Mouse (Mus musculus) central nervous system, embryonic 18 days (tissue): ENCODE results near the gene Fzd9. TPM values are rescaled to one million over a fixed set of nuclear protein-coding genes. Genes with fewer than 3 reads are reported as not detected.

ENCODE experiments used
- polyA plus RNA-seq: library from polyadenylated mRNA; depleted of rRNA; stranded (reverse); fragments of >200 nt; gene quantifications from 2 replicates; pipeline ENCODE4 v1.2.3, GENCODE M21; 2012; rRNA removed

The Fzd9 gene
- polyA plus RNA-seq, result 10.7 and 11.8 TPM in 2 replicates

GRCm38 (mm10) chr5:135251079-135251454 is at the start of gene Fzd9:
Fzd9 (minus strand) TSS chr5:135251230.

Other genes with a start within 250 kb of the Fzd9 start
- 103 TPM in 2 replicates for gene Abhd11, start 242.1 kb downstream of the Fzd9 start, polyA plus RNA-seq
- 231 and 254 TPM in 2 replicates for gene Stx1a, start 227.7 kb downstream of the Fzd9 start, polyA plus RNA-seq
- gene Dnajc30, start 187.0 kb downstream of the Fzd9 start, polyA plus RNA-seq, result 36.5 and 36.6 TPM in 2 replicates
- 77.8 and 92.0 TPM in 2 replicates for gene Bud23, start 186.3 kb downstream of the Fzd9 start, polyA plus RNA-seq
- 58.7 and 61.8 TPM in 2 replicates for gene Vps37d, start 173.0 kb downstream of the Fzd9 start, polyA plus RNA-seq
- 1.1 TPM in 2 replicates for gene Mlxipl, start 161.3 kb downstream of the Fzd9 start, polyA plus RNA-seq
- gene Tbl2, start 101.6 kb downstream of the Fzd9 start, polyA plus RNA-seq, result 9.0 and 9.2 TPM in 2 replicates
- 17.5 and 19.9 TPM in 2 replicates for gene Bcl7b, start 82.9 kb downstream of the Fzd9 start, polyA plus RNA-seq
- 45.0 and 47.3 TPM in 2 replicates for gene Baz1b, start 64.0 kb downstream of the Fzd9 start, polyA plus RNA-seq
- gene Fkbp6, start 98.8 kb upstream of the Fzd9 start, polyA plus RNA-seq, result 0.13 and 0.23 TPM in 2 replicates
- gene Trim50, start 102.1 kb upstream of the Fzd9 start, polyA plus RNA-seq, result not detected in 2 replicates
- 51.4 and 52.8 TPM in 2 replicates for gene Nsun5, start 118.7 kb upstream of the Fzd9 start, polyA plus RNA-seq
- 13.5 and 18.0 TPM in 2 replicates for gene Pom121, start 143.3 kb upstream of the Fzd9 start, polyA plus RNA-seq